Mouse (Mus musculus) thymus, adult 2 months (tissue): ENCODE measurements around the gene Apobec1. TPM values are rescaled to one million over a fixed set of nuclear protein-coding genes. Genes with fewer than 3 reads are reported as not detected.

ENCODE experiments used
- DNase-seq: peaks from one replicate; pipeline ENCODE4 v3.0.0; 2021
- H3K27ac ChIP-seq: fragments of 200-500 bp; 2 replicates; pipeline ENCODE4 v1.5.1; 2012; ENCODE audit warnings: low read length, control low read depth; ENCODE audit not compliant: control insufficient read depth, insufficient read depth
- H3K27me3 ChIP-seq: fragments of 200-500 bp; 2 replicates; pipeline ENCODE4 v1.6.1; 2012; ENCODE audit warnings: mild to moderate bottlenecking, low read length, moderate library complexity, mixed read lengths; ENCODE audit not compliant: control insufficient read depth, insufficient read depth
- H3K36me3 ChIP-seq: fragments of 200-500 bp; 2 replicates; pipeline ENCODE4 v1.6.1; 2012; ENCODE audit warnings: mild to moderate bottlenecking, low read length, moderate library complexity; ENCODE audit not compliant: control insufficient read depth, insufficient read depth
- H3K4me1 ChIP-seq: fragments of 200-500 bp; replicated peaks from 2 replicates; pipeline ENCODE4 v1.6.1; 2012; ENCODE audit warnings: low read length; ENCODE audit not compliant: control insufficient read depth, insufficient read depth
- H3K4me3 ChIP-seq: fragments of 200-500 bp; 2 replicates; pipeline ENCODE4 v1.5.1; 2012; ENCODE audit warnings: mild to moderate bottlenecking, low read length, control low read depth, moderate library complexity; ENCODE audit not compliant: control insufficient read depth, insufficient read depth
- CTCF ChIP-seq: fragments of 200-500 bp; IDR thresholded peaks from 2 replicates; pipeline ENCODE4 v1.5.1; 2012; ENCODE audit warnings: mild to moderate bottlenecking, control low read depth, low read length, moderate library complexity, borderline replicate concordance; ENCODE audit not compliant: control insufficient read depth, poor library complexity, insufficient read depth; ENCODE audit errors: extremely low read depth
- POLR2A ChIP-seq: fragments of 200-500 bp; IDR thresholded peaks from 2 replicates; pipeline ENCODE4 v1.6.1; 2012; ENCODE audit warnings: mild to moderate bottlenecking, low read length, control low read depth, moderate library complexity; ENCODE audit not compliant: control insufficient read depth, poor library complexity, insufficient read depth; ENCODE audit errors: extremely low read depth
- WGBS: fragments of 180-500 bp; shearing (Covaris S2); methylation state at CpG from one replicate; pipeline ENCODE4 v1.1.7; 2018; 5-methylcytosine and 5-hydroxymethylcytosine counted together
- polyA plus RNA-seq: library from polyadenylated mRNA; depleted of rRNA; stranded (reverse); fragments of >200 nt; gene quantifications from 2 replicates; pipeline ENCODE4 v1.2.3, GENCODE M21; 2012; rRNA removed

Gene Apobec1
- polyA plus RNA-seq, 1 experiment, result 48.1 TPM

- no peak for DNase-seq
- Histone ChIP-seq H3K27me3 (no peaks in the 10 kb centered on the region), H3K4me3 (no peak overlapping the region), H3K4me1 (no peaks in the 10 kb centered on the region), H3K27ac (no peak overlapping the region), H3K36me3 (no peaks in the 10 kb centered on the region)
- TF ChIP-seq CTCF, result no peak
- TF ChIP-seq POLR2A, result no peak
- 94% methylated on average over 9 of the region's 9 CpGs for WGBS
These were observed 62.7 kb downstream of the Apobec1 start for GRCm38 (mm10) chr6:122539564-122539963.

GRCm38 (mm10) chr6:122534032-122534431, 68.2 kb downstream of the Apobec1 start:
- Histone ChIP-seq H3K4me3 (no peak overlapping the region), H3K27ac (no peak overlapping the region), H3K4me1 (peaks cover 4% of the 10 kb centered on the region; the same call in 1 of the 2 replicates), H3K36me3 (no peaks in the 10 kb centered on the region), H3K27me3 (no peaks in the 10 kb centered on the region)
- 15% methylated on average over 3 of the region's 3 CpGs for WGBS
- DNase-seq, result no peak
- TF ChIP-seq CTCF (no peak), POLR2A (no peak)

GRCm38 (mm10) chr6:122532883-122533302, 69.4 kb downstream of the Apobec1 start:
- Histone ChIP-seq H3K4me3 (no peak overlapping the region), H3K27ac (no peak overlapping the region), H3K36me3 (no peaks in the 10 kb centered on the region), H3K4me1 (peaks cover 4% of the 10 kb centered on the region; the same call in 1 of the 2 replicates), H3K27me3 (no peaks in the 10 kb centered on the region)
- DNase-seq, result no peak
- TF ChIP-seq CTCF, result no peak
- TF ChIP-seq POLR2A, result no peak
- 2% methylated on average over 4 of the region's 4 CpGs for WGBS

DNA sequence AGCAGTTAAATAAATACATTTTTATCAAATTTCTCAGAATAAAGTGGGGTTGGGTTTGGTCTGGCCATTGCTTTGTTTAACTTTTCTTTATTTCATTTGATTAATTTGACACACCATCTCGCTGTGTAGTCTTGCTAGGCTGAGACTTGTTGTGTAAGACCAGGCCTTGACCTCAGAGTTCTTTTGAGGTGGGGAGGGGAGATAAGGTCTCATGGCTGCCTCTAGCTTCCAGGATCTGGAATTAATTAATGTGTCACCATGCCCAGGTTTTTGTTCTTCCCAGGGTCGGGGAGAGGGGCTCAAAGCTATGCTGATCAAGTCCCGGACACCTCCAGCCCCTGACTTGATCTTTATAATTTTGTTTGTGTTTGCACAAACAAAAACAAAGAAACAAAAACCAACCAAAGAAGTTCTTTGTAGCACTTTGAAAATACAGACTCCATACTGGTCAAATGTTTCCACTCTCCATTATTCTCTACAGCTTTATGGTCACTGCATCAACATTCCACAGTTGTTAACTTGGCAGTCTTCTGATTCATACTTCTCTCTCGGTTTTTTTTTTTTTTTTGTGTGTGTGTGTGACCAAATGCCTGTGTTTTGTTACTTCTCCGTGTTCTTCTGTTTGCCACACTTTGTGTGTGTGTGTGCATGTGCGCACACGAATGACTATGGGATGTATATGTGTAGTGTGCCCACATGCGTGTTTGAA, 70.6 kb downstream of the Apobec1 start:
- Histone ChIP-seq H3K4me3 (no peak overlapping the region), H3K27ac (no peak overlapping the region), H3K27me3 (no peaks in the 10 kb centered on the region), H3K4me1 (peaks cover 4% of the 10 kb centered on the region; the same call in 1 of the 2 replicates), H3K36me3 (no peaks in the 10 kb centered on the region)
- WGBS, result 92% methylated on average over 8 of the region's 8 CpGs
- TF ChIP-seq POLR2A (no peak), CTCF (no peak)
- no peak for DNase-seq

DNA sequence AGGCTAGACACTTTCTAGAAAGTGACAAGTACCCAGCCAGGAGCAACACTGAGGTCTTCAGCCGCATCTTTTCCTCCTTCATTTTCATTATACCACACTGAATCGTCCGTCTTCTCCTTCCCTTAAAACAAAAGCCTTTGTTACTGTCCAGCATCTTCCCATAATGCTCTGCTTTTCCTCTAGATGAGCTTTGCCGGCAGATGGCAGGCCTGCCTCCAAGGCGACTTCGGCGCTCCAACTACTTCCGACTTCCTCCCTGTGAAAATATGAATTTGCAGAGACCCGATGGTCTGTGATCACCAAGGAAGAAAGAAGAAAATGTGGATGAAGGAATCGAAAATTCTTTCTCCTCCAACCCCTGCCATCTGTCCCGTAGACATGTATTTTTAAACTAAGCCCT, 74.1 kb downstream of the Apobec1 start:
- no peak for DNase-seq
- H3K4me3 ChIP-seq, result no peak overlapping the region
- no peak overlapping the region for H3K27ac ChIP-seq
- TF ChIP-seq POLR2A (no peak), CTCF (no peak)
- H3K27me3 ChIP-seq, result no peaks in the 10 kb centered on the region
- 0 out of 2 replicates have a peak, but pooled peaks cover 2% of the 10 kb centered on the region for H3K4me1 ChIP-seq
- 84% methylated on average over 11 of the region's 11 CpGs for WGBS
- H3K36me3 ChIP-seq, result no peaks in the 10 kb centered on the region

Other genes with a start within 250 kb of the Apobec1 start
- 0.65 and 0.70 TPM in 2 replicates for gene Rimklb, start 103.7 kb downstream of the Apobec1 start, polyA plus RNA-seq
- 17.5 and 26.2 TPM in 2 replicates for gene Mfap5, start 96.6 kb downstream of the Apobec1 start, polyA plus RNA-seq
- 0.28 and 0.42 TPM in 2 replicates for gene Aicda, start 48.6 kb downstream of the Apobec1 start, polyA plus RNA-seq
- 0.43 and 0.53 TPM in 2 replicates for gene Gdf3, start 7.6 kb upstream of the Apobec1 start, polyA plus RNA-seq
- gene Dppa3, start 24.0 kb upstream of the Apobec1 start, polyA plus RNA-seq, result 0.26 TPM in 1 of 2 replicates, not detected in the other
- 0.08 TPM in 1 of 2 replicates, not detected in the other for gene Nanog, start 105.0 kb upstream of the Apobec1 start, polyA plus RNA-seq
- gene Slc2a3, start 199.2 kb upstream of the Apobec1 start, polyA plus RNA-seq, result 11.7 and 12.8 TPM in 2 replicates
- gene Foxj2, start 217.5 kb upstream of the Apobec1 start, polyA plus RNA-seq, result 20.2 and 22.5 TPM in 2 replicates